16 mouse cellular contexts compared by ENCODE assay signal in genomic region chr12:77061562-77061847, GRCm38 (mm10).
DNase-seq lines count a peak whose midpoint lies in the region; ATAC-seq and TF ChIP-seq lines count a peak whose summit lies in the region.
"Had no signal": no experiment of that assay in that cellular context is flagged by ENCODE, and none has a peak within 500 bp of the region (broad histone marks: within the 10 kb centered on the region; RNA-seq: fewer than 3 reads in every experiment).

No protein-coding gene starts in this region.

- intact Hi-C loops in left cerebral cortex, adult 2 months (cut with DNase I), result no loop called here

- DNase-seq in heart, adult 11 months, result peak; percentile 84
- no peak for DNase-seq in heart, adult 8-10 months (ENCODE audit: low spot score)
- no peak for DNase-seq in left cerebral cortex, adult 2 months (ENCODE audit: extremely low spot score in 1 of 2, low spot score in 2 of 2)
- no peak for DNase-seq in left cerebral cortex, adult 11 months (ENCODE audit: low spot score)
- DNase-seq in midbrain, embryonic 11.5 days (ENCODE audit: low spot score, missing footprints), result peak; percentile 44
- no peak for DNase-seq in midbrain, embryonic 14.5 days
- DNase-seq in stomach, postnatal 0 days (ENCODE audit: low spot score), result no peak
- DNase-seq: cerebellum, postnatal 25 days; gastrocnemius, postnatal 25 days; thymus, adult 2 months had no signal

- no peak for TF ChIP-seq CTCF in left cerebral cortex, adult 2 months (IDR thresholded peaks at IDR 0.05)
- TF ChIP-seq CTCF in stomach, postnatal 0 days (IDR thresholded peaks at IDR 0.05; ENCODE audit: low read depth), result no peak

- H3K4me3 ChIP-seq in left cerebral cortex, adult 2 months, result no peak overlapping the region
- no peak overlapping the region for H3K4me3 ChIP-seq in midbrain, embryonic 11.5 days (ENCODE audit: low read depth, low read length)
- H3K4me3 ChIP-seq in midbrain, embryonic 14.5 days (replicated peaks; ENCODE audit: low read depth, low read length), result no peak overlapping the region
- H3K4me3 ChIP-seq in stomach, postnatal 0 days (ENCODE audit: low read depth, low read length), result no peak overlapping the region
- H3K4me3 ChIP-seq: embryonic facial prominence, embryonic 10.5 days; erythroblast, embryonic 14.5 days; limb, embryonic 13.5 days had no signal

- no peaks in the 10 kb centered on the region for H3K9me3 ChIP-seq in midbrain, embryonic 11.5 days (ENCODE audit: control insufficient read depth, low read length)
- H3K9me3 ChIP-seq in midbrain, embryonic 14.5 days (ENCODE audit: control insufficient read depth, low read length), result no peaks in the 10 kb centered on the region
- no peaks in the 10 kb centered on the region for H3K9me3 ChIP-seq in stomach, postnatal 0 days (ENCODE audit: control insufficient read depth, low read length)
- H3K9me3 ChIP-seq: embryonic facial prominence, embryonic 10.5 days; limb, embryonic 13.5 days had no signal

- H3K9ac ChIP-seq in midbrain, embryonic 11.5 days (ENCODE audit: low read length), result no peak overlapping the region
- H3K9ac ChIP-seq in midbrain, embryonic 14.5 days (replicated peaks; ENCODE audit: low read length), result no peak overlapping the region
- H3K9ac ChIP-seq in stomach, postnatal 0 days (ENCODE audit: low read length), result no peak overlapping the region
- H3K9ac ChIP-seq: limb, embryonic 13.5 days had no signal

- H3K4me2 ChIP-seq in midbrain, embryonic 11.5 days, result no peak overlapping the region
- H3K4me2 ChIP-seq in midbrain, embryonic 14.5 days (ENCODE audit: low read length), result no peak overlapping the region
- no peak overlapping the region for H3K4me2 ChIP-seq in stomach, postnatal 0 days (replicated peaks; ENCODE audit: low read depth)
- H3K4me2 ChIP-seq: limb, embryonic 13.5 days had no signal

- no peaks in the 10 kb centered on the region for H3K27me3 ChIP-seq in midbrain, embryonic 11.5 days (ENCODE audit: control insufficient read depth, insufficient read depth, low read length)
- H3K27me3 ChIP-seq in midbrain, embryonic 14.5 days (ENCODE audit: control insufficient read depth, insufficient read depth, low read length), result no peaks in the 10 kb centered on the region
- no peaks in the 10 kb centered on the region for H3K27me3 ChIP-seq in stomach, postnatal 0 days (ENCODE audit: control insufficient read depth, insufficient read depth, low read length)
- H3K27me3 ChIP-seq: limb, embryonic 13.5 days had no signal

- no peak for ATAC-seq in midbrain, embryonic 11.5 days (ENCODE audit: low FRiP score)
- ATAC-seq in midbrain, embryonic 14.5 days (ENCODE audit: low FRiP score, low TSS enrichment), result no peak
- no peak for ATAC-seq in stomach, postnatal 0 days (ENCODE audit: low FRiP score, low TSS enrichment)
- ATAC-seq in activated CD4-positive, CD25-positive, alpha-beta regulatory T cell, adult 4 months, result no peak
- ATAC-seq: midbrain, embryonic 16.5 days had no signal

- H3K4me1 ChIP-seq in midbrain, embryonic 11.5 days (ENCODE audit: control insufficient read depth, insufficient read depth, low read length), result peaks cover 3% of the 10 kb centered on the region; the same call in 1 of the 2 replicates
- no peaks in the 10 kb centered on the region for H3K4me1 ChIP-seq in midbrain, embryonic 14.5 days (ENCODE audit: control insufficient read depth, insufficient read depth, low read length)
- H3K4me1 ChIP-seq in stomach, postnatal 0 days (replicated peaks; ENCODE audit: control insufficient read depth, insufficient read depth), result no peaks in the 10 kb centered on the region; the same call in 1 of the 2 replicates

- TF ChIP-seq EP300 in stomach, postnatal 0 days (optimal IDR thresholded peaks at IDR 0.05), result no peak

- WGBS in midbrain, embryonic 11.5 days, result 88% methylated on average over 5 of the region's 5 CpGs
- WGBS in midbrain, embryonic 14.5 days, result 89% methylated on average over 5 of the region's 5 CpGs
- WGBS in stomach, postnatal 0 days, result 66% methylated on average over 5 of the region's 5 CpGs

- H3K36me3 ChIP-seq in midbrain, embryonic 11.5 days (ENCODE audit: control insufficient read depth, insufficient read depth, low read length), result no peaks in the 10 kb centered on the region
- no peaks in the 10 kb centered on the region for H3K36me3 ChIP-seq in midbrain, embryonic 14.5 days (ENCODE audit: control insufficient read depth, insufficient read depth, low read length)
- H3K36me3 ChIP-seq in stomach, postnatal 0 days (ENCODE audit: control insufficient read depth, insufficient read depth, low read length), result no peaks in the 10 kb centered on the region
- H3K36me3 ChIP-seq: embryonic facial prominence, embryonic 10.5 days; limb, embryonic 13.5 days had no signal

- H3K27ac ChIP-seq in left cerebral cortex, adult 2 months, result peak overlapping the region; percentile 51; the same call in 1 of the 2 replicates
- no peak overlapping the region for H3K27ac ChIP-seq in midbrain, embryonic 11.5 days (ENCODE audit: low read depth, low read length)
- H3K27ac ChIP-seq in midbrain, embryonic 14.5 days (replicated peaks; ENCODE audit: low read depth, low read length), result no peak overlapping the region
- H3K27ac ChIP-seq in stomach, postnatal 0 days (replicated peaks), result peak overlapping the region; percentile 85
- H3K27ac ChIP-seq: embryonic facial prominence, embryonic 10.5 days; limb, embryonic 13.5 days; macrophage had no signal

Comparison
In these comparisons a context has a peak if more than half of its experiments do, and no peak if none do; other contexts are left out.
1. DNase-seq: peak in heart, adult 11 months (single experiment) and midbrain, embryonic 11.5 days (single experiment); none in heart, adult 8-10 months (single experiment), left cerebral cortex, adult 2 months (0 of 2), left cerebral cortex, adult 11 months (single experiment), midbrain, embryonic 14.5 days (single experiment) and stomach, postnatal 0 days (single experiment).
2. H3K27ac ChIP-seq: peak in left cerebral cortex, adult 2 months (single experiment) and stomach, postnatal 0 days (single experiment); none in midbrain, embryonic 11.5 days (single experiment) and midbrain, embryonic 14.5 days (single experiment).